Mouse (Mus musculus): ENCODE data around the gene Cpm. TPM values are rescaled to one million over a fixed set of nuclear protein-coding genes. Genes with fewer than 3 reads are reported as not detected.

The Cpm gene
- total RNA-seq, 2 experiments from 2014 or later, result 6.2 to 7.4 TPM

- DNase-seq, result no peak
- intact Hi-C loops (cut with DNase I; ENCODE audit: low total_unique reads), result no loop called here
Observed at GRCm38 (mm10) chr10:117604624-117605282, 24.5 kb upstream of the Cpm start.

- no peak for DNase-seq
- intact Hi-C loops (cut with DNase I; ENCODE audit: low total_unique reads), result no loop called here
Observed at GRCm38 (mm10) chr10:117605283-117606243, 23.7 kb upstream of the Cpm start.

DNA sequence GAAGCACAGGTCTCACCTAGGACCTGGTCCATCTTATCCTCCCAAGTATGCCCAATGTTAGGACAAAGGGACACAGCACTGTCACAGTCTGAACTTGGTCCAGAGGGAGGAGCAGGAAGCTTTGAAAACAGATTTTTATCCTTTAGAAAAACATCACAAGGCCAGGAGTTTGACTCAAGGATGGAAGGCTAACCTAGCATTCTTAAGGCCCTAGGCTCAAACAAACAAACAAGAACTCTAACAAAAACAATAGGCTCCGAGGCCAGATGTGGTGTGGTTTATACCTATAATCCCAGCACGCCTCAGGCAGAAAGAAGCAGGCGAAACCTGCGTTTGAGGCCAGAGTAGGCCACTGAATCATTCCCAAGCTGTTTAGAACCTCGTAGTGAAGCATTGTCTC is 22.9 kb upstream of the Cpm start:
- intact Hi-C loops (cut with DNase I; ENCODE audit: low total_unique reads), result no loop called here
- no peak for DNase-seq

- intact Hi-C loops (cut with DNase I; ENCODE audit: low total_unique reads), result no loop called here
- DNase-seq, result no peak
Observed at GRCm38 (mm10) chr10:117607051-117607803, 22.1 kb upstream of the Cpm start.

GRCm38 (mm10) chr10:117607804-117608279 is 21.5 kb upstream of the Cpm start:
- no peak for DNase-seq
- intact Hi-C loops (cut with DNase I; ENCODE audit: low total_unique reads), result no loop called here

DNA sequence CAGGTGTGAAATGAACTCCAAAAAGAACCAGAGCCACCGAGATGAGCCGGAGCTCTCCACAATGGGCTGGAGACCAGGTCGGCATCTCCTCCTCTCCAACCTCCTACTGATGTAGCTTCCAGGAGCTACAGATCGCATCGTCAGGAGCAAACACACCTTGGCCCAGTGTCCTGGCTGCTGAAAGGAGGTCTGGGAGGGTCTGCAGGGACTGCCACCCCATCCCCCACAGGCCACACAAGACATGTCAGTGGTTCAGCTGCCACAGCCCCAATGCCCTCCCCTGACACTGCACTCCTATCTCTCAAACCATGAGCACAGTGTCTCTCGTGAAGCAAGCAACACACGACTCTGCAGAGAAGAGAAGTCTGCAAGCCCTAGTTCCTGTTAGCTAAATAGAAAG is 20.8 kb upstream of the Cpm start:
- intact Hi-C loops (cut with DNase I; ENCODE audit: low total_unique reads), result no loop called here
- no peak for DNase-seq

DNA sequence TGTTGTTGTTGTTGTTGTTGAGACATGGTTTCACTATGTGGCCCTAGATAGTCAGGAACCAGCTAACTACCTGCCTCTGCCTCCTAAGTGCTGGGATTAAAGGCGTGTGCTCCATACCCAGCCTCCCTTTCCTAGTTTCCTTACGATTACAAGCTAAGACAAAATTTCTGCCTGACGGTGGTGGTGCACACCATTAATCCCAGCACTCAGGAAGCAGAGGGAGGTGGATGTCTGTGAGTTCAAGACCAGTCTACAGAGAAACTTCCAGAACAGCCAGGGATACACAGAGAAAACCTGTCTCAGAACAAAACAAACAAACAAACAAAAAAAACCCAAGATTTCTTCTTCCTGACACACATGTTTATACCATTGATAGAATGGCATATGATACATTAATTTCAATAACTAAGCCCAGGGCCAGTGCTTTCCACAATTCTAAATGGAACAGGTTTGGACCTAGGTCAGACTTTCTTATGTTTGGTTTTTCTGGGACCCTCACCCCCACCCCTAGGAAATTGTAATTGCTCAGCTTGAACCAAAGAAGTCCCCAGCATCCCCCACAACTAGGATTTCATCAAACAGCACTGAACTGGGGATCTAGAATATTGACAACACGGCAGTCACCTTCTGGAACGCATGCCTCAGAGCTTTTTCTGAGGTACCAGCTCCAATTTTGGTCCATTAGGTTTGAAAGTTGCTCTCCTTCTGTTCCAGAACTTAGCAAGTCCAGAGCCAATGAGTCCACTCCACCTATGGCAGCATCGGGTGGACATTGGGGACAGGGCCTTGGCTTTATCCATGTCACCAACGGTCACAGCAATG is 20.1 kb upstream of the Cpm start:
- intact Hi-C loops (cut with DNase I; ENCODE audit: low total_unique reads), result no loop called here
- DNase-seq, result no peak

DNA sequence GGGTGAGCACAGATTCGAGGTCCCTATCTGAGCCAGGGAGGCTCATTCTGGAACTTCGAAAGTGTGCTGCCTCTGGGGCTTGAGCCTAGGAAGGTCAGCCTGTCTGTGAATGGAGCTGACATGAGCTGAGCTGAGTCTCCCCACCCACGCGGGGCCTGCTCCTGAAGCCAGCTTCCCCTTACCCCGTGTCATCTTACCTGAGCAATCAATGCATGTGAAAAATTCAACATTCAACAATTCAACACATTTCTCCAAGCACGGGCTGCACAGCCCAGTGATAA is 19.6 kb upstream of the Cpm start:
- intact Hi-C loops (cut with DNase I; ENCODE audit: low total_unique reads), result no loop called here
- no peak for DNase-seq

GRCm38 (mm10) chr10:117610160-117610764 is 19.0 kb upstream of the Cpm start:
- intact Hi-C loops (cut with DNase I; ENCODE audit: low total_unique reads), result no loop called here

DNA sequence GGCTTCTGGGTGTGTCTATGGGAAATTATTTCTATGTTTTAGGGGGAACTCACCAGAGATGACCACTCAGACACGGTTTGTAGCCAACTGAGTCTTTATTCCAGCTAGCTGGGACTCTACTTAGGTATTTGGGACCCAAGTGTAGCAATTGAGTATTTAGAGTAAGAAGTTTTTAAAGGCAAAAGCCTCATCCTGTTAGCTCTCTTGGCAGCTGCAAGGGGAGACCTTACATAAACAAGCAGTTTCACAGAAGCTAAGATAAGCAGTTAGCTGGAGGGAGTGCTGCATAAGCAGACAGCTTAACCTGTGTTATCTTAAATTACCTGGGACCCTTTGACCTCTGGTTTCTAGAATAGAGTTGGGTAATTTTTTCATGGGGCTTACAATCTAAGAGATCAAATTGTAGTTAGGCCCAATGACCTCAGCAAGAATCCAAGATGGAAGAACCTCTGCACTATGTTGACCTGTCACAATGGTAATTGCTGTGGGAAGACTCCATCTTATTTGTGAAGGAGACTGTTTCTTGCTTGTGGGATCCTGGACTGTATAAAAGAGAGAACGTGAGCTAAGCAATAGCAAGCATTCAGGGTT is 18.4 kb upstream of the Cpm start:
- intact Hi-C loops (cut with DNase I; ENCODE audit: low total_unique reads), result no loop called here
- no peak for DNase-seq

More at GRCm38 (mm10) chr10:117610160-117610764, 19.0 kb upstream of the Cpm start:
- no peak for DNase-seq

DNA sequence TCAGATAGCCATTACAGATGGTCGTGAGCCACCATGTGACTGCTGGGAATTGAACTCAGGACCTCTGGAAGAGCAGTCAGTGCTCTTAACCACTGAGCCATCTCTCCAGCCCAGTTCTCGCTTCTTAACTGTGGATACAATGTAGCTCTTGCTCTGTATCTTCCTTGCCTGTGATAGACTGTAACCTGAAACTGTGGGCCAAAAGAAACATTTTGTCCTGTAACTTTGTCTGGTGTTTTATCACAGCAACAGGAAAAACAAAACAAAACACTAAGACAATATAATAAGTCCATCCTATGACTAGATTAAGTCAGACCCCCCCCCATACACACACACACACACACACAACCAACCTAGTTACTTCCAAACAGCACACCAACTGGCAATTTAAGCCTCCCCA is 17.8 kb upstream of the Cpm start:
- DNase-seq, result no peak
- intact Hi-C loops (cut with DNase I; ENCODE audit: low total_unique reads), result no loop called here

DNA sequence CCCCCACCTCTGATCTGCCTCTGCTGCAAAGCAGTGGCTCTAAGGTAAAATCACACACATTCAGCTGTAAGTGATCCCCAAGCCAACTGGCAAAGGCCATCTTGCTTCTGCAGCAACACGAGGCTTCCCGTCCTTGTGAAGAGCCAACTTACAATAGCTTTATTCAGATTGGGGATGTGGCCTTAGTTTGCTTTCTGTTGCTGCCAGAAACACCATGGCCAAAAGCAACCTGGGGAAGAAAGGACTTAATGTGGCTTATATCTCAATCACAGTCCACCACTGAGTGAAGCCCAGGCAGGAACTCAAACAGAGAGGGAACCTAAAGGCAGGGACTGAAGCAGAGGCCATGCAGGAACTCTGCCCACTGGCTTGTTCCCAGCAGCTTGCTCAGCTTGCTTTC is 17.3 kb upstream of the Cpm start:
- intact Hi-C loops (cut with DNase I; ENCODE audit: low total_unique reads), result no loop called here
- no peak for DNase-seq

DNA sequence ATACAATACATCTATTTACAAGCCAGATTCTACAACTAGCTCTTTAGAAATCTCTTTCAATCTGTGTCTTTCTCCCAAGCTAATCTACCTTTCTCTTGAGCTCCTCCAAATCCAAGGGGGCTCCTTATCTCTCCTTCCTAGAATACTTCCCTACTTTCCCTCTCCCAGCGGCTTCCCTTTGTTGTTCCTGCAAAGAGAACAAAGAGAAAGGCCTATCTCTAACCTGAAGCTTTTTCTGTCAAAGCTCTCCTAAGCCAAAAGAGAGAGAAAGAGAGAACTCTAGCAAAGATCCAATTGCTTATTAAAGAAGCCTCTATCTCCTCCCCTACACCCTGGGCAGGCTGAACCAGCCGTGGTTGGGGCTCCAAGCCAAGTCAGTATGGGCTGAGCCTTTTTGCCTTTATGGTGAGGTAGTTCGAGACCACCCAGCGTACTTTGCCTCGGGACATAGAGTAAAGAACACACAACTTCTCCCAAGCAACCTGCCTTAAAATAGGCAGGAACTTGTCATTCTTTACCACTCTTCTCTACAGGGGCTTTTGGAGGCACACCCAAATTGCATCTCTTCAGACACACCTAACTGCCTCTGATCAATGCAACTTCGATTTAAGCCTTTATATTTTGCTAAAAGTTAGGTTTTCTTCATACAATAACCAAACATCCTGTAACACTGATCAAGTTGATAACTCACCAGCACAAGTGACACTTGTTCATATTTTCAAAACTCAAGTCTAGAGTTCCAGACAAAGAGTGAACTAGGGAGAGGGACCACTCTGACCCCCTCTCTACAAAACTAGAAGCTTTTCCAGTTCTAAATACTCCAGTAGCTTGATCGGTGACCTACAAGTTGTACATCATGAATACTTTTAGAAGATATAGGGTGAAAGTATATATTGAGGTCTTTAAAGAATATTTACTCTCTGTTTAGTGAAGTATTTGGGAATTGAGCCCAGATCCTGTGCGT is 16.4 kb upstream of the Cpm start:
- no peak for DNase-seq
- intact Hi-C loops (cut with DNase I; ENCODE audit: low total_unique reads), result no loop called here

GRCm38 (mm10) chr10:117613960-117614359 is 15.3 kb upstream of the Cpm start:
- intact Hi-C loops (cut with DNase I; ENCODE audit: low total_unique reads), result no loop called here
- DNase-seq, result no peak

DNA sequence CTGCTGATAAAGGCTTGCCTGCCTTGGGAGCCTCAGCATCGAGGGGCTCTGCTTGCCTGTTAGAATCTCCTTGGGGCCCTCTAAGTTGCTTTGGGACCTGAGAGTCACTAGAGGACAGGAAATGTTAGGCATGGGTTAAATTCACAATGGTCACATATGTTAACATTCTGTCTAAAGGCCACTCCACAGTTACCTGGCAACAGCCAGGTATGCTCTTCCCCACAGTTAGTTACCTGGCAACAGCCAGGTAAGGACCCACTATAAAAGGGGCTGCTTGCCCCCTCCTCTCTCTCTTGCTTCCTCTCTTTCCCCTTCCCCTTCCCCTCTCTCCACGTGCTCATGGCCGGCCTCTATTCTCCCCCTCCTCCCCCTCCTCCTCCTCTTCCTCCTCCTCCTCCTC is 14.9 kb upstream of the Cpm start:
- intact Hi-C loops (cut with DNase I; ENCODE audit: low total_unique reads), result no loop called here
- DNase-seq, result no peak

- no peak for DNase-seq
- intact Hi-C loops (cut with DNase I; ENCODE audit: low total_unique reads), result no loop called here
Observed at GRCm38 (mm10) chr10:117615239-117615638, 14.1 kb upstream of the Cpm start.

GRCm38 (mm10) chr10:117615746-117616145 is 13.6 kb upstream of the Cpm start:
- DNase-seq, result no peak
- intact Hi-C loops (cut with DNase I; ENCODE audit: low total_unique reads), result no loop called here

All from gastrocnemius, postnatal 14 days (tissue).